Mouse (Mus musculus) stomach, embryonic 16.5 days (tissue): ENCODE results near the gene Upk3bl. TPM values are rescaled to one million over a fixed set of nuclear protein-coding genes. Genes with fewer than 3 reads are reported as not detected.
A peak's percentile ranks its signal among the peaks of the same experiment; 100 is the strongest.

ENCODE experiments used
- ATAC-seq: fragments of 200-750 bp; cut with Nextera tagmentation; 2 replicates; pipeline ENCODE4 v1.8.0; 2017; ENCODE audit warnings: moderate number of reproducible peaks, moderate TSS enrichment; ENCODE audit not compliant: insufficient read depth, low FRiP score
- H3K27ac ChIP-seq: fragments of 300-500 bp; sonication (generic); 2 replicates; pipeline ENCODE4 v1.5.1; 2014; ENCODE audit warnings: low read length
- H3K27me3 ChIP-seq: fragments of 300-500 bp; sonication (generic); 2 replicates; pipeline ENCODE4 v1.6.1; 2014; ENCODE audit warnings: low read length, control low read depth, mixed read lengths; ENCODE audit not compliant: control insufficient read depth, insufficient read depth
- H3K36me3 ChIP-seq: fragments of 300-500 bp; sonication (generic); 2 replicates; pipeline ENCODE4 v1.6.1; 2014; ENCODE audit warnings: low read length; ENCODE audit not compliant: control insufficient read depth, insufficient read depth
- H3K4me1 ChIP-seq: fragments of 300-500 bp; sonication (generic); 2 replicates; pipeline ENCODE4 v1.6.1; 2014; ENCODE audit warnings: low read length, control low read depth, mixed read lengths; ENCODE audit not compliant: control insufficient read depth, insufficient read depth
- H3K4me2 ChIP-seq: fragments of 300-500 bp; sonication (generic); 2 replicates; pipeline ENCODE4 v1.6.1; 2014; ENCODE audit warnings: low read depth, low read length, mixed read lengths
- H3K4me3 ChIP-seq: fragments of 300-500 bp; sonication (generic); replicated peaks from 2 replicates; pipeline ENCODE4 v1.5.1; 2014; ENCODE audit warnings: mild to moderate bottlenecking, low read length
- H3K9ac ChIP-seq: fragments of 300-500 bp; sonication (generic); 2 replicates; pipeline ENCODE4 v1.6.1; 2014; ENCODE audit warnings: low read length
- H3K9me3 ChIP-seq: fragments of 300-500 bp; sonication (generic); replicated peaks from 2 replicates; pipeline ENCODE4 v1.6.1; 2016; ENCODE audit warnings: low read length, control low read depth; ENCODE audit not compliant: control insufficient read depth
- WGBS: fragments of 180-500 bp; shearing (Covaris S2); extraction: QIAGEN DNeasy Blood & Tissue Kit; methylation state at CpG from one replicate; pipeline ENCODE4 v1.1.7; 2014; 5-methylcytosine and 5-hydroxymethylcytosine counted together
- polyA plus RNA-seq: library from polyadenylated mRNA; unstranded; fragments of >200 nt; fragmentation: Nextera tagmentation; extraction: Ambion mirVana; gene quantifications from 2 replicates; pipeline ENCODE4 v1.2.1, GENCODE M21; 2015

Upk3bl gene
- polyA plus RNA-seq, 1 experiment from 2014 or later = 190 TPM

DNA sequence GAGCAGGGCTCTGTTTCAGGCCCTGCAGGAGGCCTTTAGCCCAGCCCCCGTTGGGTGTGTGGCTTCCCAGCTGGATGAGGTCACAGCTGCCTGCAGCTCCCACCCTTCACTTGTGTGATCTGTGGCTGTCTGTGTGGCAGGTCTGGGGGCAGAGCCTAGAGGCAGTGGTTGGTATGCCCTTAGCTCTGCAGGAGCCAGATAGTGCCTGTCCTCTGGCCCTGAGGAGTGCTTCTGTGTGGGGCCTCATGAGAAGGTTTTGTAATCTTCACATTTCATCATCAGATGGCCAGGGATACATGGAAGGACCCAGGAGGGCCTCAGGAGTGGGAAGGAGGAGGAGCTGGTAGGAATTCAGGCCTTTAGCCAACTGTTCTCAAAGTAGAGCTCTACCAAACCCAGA, 34.4 kb upstream of the Upk3bl start:
- no peaks in the 10 kb centered on the region for H3K9me3 ChIP-seq
- no peak overlapping the region for H3K4me2 ChIP-seq
- H3K36me3 ChIP-seq = no peaks in the 10 kb centered on the region
- no peak overlapping the region for H3K4me3 ChIP-seq
- H3K27ac ChIP-seq = no peak overlapping the region
- peaks cover 24% of the 10 kb centered on the region for H3K4me1 ChIP-seq
- H3K9ac ChIP-seq = 0 out of 2 replicates have a peak overlapping the region, but pooled peaks have one; percentile 5
- H3K27me3 ChIP-seq = no peaks in the 10 kb centered on the region
- ATAC-seq = no peak
- WGBS = 36% methylated on average over 1 of the region's 1 CpGs

DNA sequence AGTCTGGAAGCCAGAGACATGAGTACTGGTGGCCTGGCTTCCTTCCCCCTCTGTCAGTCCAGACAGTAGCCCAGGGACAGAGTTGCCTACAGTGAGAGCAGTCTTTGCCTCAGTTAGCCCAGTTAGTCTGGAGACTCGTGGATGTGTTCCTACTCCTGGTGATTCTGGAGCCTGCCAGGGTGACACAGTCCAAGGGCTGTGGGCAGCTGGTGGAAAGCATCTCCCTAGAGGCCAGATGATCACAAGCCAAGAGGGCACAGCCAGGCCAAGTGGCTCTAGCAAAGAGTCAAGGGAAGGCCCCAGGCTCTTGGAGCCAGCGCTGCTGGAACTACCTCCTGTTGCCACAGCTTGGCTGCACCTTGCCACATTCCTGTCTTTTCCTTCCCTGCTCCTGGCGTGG, 28.6 kb upstream of the Upk3bl start:
- H3K27ac ChIP-seq = no peak overlapping the region
- H3K9me3 ChIP-seq = no peaks in the 10 kb centered on the region
- H3K27me3 ChIP-seq = no peaks in the 10 kb centered on the region
- H3K9ac ChIP-seq = no peak overlapping the region
- 0 out of 2 replicates have a peak, but pooled peaks cover 4% of the 10 kb centered on the region for H3K36me3 ChIP-seq
- WGBS = 70% methylated on average over 3 of the region's 3 CpGs
- H3K4me2 ChIP-seq = no peak overlapping the region
- H3K4me1 ChIP-seq = no peaks in the 10 kb centered on the region
- no peak overlapping the region for H3K4me3 ChIP-seq
- no peak for ATAC-seq

DNA sequence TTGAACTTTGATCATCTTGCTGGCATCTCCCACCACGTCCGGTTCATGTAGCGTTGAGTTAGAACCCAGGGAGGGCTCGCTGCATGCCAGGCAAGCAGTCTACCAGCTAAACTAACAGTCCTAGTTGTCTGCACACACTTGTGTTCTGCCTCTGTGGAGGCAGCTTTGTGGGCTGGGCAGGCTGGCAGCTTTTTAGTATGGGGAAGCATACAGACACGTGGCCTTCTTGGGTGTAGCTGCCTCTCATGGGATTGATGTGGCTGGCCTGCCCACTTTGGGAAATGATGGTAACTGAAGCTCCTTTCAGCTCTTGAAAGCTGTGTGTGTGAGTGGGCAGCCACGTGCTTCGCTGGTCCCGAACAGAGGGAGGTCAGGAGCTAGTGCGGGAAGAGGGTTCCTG, 27.4 kb upstream of the Upk3bl start:
- H3K4me3 ChIP-seq = no peak overlapping the region
- ATAC-seq = no peak
- no peak overlapping the region for H3K27ac ChIP-seq
- peaks cover 9% of the 10 kb centered on the region; the same call in 1 of the 2 replicates for H3K36me3 ChIP-seq
- 91% methylated on average over 9 of the region's 9 CpGs for WGBS
- no peaks in the 10 kb centered on the region for H3K27me3 ChIP-seq
- H3K9me3 ChIP-seq = no peaks in the 10 kb centered on the region
- H3K9ac ChIP-seq = no peak overlapping the region
- no peaks in the 10 kb centered on the region for H3K4me1 ChIP-seq
- no peak overlapping the region for H3K4me2 ChIP-seq

DNA sequence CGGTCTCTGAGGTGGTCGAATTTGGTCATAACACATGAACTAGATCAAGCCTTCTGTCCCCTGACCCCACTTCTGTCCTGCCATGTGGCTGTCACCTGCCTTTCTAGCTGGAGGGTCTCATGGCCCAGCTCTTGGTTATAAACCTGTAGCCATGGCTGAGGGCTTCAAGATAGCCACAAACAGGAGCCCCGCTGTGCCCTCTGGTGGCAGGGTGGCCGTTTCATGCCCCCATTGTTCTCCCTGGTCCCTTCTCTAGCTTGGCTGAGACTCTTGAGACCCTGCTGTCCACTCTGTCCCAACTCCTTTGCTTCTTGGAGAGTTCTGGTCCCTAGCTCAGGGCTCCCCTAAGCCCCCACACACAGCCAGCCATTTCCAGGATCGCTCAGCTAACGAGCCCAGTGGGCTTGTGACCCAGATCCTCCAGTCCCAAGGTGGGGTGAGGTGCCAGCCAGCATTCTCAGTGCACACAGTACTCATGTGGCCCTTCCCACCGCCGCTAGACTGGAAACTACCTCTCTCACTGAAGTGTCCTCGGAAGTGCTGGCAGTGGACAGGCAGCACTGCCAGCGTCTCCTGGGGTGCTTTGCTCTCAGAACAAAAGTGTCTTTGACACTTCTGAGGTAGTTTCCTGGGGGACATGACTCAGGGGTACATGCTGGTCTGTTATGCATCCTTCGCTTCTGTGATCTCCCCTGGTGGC, 26.5 kb upstream of the Upk3bl start:
- H3K4me3 ChIP-seq = no peak overlapping the region
- H3K4me1 ChIP-seq = no peaks in the 10 kb centered on the region
- no peak overlapping the region for H3K9ac ChIP-seq
- no peaks in the 10 kb centered on the region for H3K9me3 ChIP-seq
- no peak overlapping the region for H3K4me2 ChIP-seq
- WGBS = 86% methylated on average over 11 of the region's 11 CpGs
- H3K27me3 ChIP-seq = no peaks in the 10 kb centered on the region
- no peak overlapping the region for H3K27ac ChIP-seq
- H3K36me3 ChIP-seq = peaks cover 9% of the 10 kb centered on the region; the same call in 1 of the 2 replicates
- ATAC-seq = no peak

DNA sequence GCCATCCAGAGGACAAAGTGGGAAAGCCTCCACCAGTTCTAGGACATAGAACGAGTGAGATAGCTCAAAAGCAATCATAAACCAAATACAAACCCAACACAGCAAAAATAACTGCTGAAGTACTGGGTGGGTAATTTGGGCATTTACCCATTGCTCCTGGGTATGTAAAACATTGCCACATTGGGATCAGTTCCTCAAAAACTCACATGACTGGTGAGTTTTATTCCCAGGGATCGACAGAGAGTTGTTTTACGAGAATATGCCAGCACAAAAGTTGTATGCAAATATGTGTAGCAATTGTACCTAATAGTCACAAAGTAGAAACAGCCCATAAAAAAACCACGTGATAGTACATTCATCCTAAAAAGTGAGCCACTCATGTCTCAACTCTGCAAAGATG, 19.4 kb upstream of the Upk3bl start:
- no peaks in the 10 kb centered on the region for H3K9me3 ChIP-seq
- H3K27ac ChIP-seq = no peak overlapping the region
- no peaks in the 10 kb centered on the region for H3K27me3 ChIP-seq
- H3K36me3 ChIP-seq = peaks cover 5% of the 10 kb centered on the region; the same call in 1 of the 2 replicates
- no peak overlapping the region for H3K9ac ChIP-seq
- no peak overlapping the region for H3K4me2 ChIP-seq
- no peaks in the 10 kb centered on the region for H3K4me1 ChIP-seq
- WGBS = 86% methylated on average over 4 of the region's 4 CpGs
- no peak overlapping the region for H3K4me3 ChIP-seq
- ATAC-seq = no peak

DNA sequence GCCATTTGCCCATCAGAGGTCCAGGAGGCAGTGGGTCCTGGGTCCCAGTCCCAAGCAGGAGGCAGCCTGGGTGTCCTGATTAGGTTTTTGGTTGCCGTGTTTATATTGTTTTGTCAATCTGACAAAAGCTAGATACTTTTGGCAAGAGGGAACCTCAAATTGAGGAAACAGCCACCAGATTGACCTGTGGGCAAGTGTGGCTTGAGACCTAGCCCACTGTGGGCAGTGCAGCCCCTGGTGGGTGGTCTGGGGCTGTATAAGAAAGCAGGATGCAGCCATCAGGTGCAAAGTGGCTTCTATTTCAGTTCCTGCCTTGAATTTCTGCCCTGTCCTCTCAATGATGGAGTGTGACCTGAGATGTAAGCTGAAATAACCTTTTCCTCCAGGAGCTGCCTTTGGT, 19.0 kb upstream of the Upk3bl start:
- no peak overlapping the region for H3K27ac ChIP-seq
- no peak overlapping the region for H3K4me2 ChIP-seq
- 81% methylated on average over 1 of the region's 1 CpGs for WGBS
- H3K9ac ChIP-seq = no peak overlapping the region
- H3K4me3 ChIP-seq = no peak overlapping the region
- no peaks in the 10 kb centered on the region for H3K27me3 ChIP-seq
- no peaks in the 10 kb centered on the region for H3K4me1 ChIP-seq
- no peak for ATAC-seq
- no peaks in the 10 kb centered on the region for H3K9me3 ChIP-seq
- peaks cover 5% of the 10 kb centered on the region; the same call in 1 of the 2 replicates for H3K36me3 ChIP-seq

DNA sequence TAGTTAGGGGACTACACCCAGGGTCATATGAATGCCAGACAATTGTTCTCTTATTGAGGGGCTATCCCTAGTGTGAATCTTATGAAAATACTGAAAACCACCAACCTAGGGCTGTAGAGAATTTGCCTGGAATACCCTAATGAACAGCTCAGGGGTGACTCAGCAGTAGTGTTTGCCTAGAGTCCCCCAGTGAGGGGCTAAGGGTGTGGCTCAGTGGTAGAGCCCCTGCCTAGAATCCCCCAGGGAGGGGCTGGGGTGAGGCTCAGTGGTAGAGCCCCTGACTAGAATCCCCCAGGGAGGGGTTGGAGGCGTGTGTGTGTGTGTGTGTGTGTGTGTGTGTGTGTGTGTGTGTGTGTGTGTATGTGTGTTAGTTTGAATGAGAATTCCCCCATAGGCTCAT, 17.6 kb upstream of the Upk3bl start:
- Histone ChIP-seq H3K27me3 (no peaks in the 10 kb centered on the region), H3K9me3 (no peaks in the 10 kb centered on the region), H3K36me3 (no peaks in the 10 kb centered on the region; the same call in 1 of the 2 replicates), H3K4me1 (peaks cover 3% of the 10 kb centered on the region; the same call in 1 of the 2 replicates), H3K4me2 (no peak overlapping the region), H3K9ac (no peak overlapping the region), H3K27ac (no peak overlapping the region), H3K4me3 (no peak overlapping the region)
- WGBS = 93% methylated on average over 1 of the region's 1 CpGs
- no peak for ATAC-seq

DNA sequence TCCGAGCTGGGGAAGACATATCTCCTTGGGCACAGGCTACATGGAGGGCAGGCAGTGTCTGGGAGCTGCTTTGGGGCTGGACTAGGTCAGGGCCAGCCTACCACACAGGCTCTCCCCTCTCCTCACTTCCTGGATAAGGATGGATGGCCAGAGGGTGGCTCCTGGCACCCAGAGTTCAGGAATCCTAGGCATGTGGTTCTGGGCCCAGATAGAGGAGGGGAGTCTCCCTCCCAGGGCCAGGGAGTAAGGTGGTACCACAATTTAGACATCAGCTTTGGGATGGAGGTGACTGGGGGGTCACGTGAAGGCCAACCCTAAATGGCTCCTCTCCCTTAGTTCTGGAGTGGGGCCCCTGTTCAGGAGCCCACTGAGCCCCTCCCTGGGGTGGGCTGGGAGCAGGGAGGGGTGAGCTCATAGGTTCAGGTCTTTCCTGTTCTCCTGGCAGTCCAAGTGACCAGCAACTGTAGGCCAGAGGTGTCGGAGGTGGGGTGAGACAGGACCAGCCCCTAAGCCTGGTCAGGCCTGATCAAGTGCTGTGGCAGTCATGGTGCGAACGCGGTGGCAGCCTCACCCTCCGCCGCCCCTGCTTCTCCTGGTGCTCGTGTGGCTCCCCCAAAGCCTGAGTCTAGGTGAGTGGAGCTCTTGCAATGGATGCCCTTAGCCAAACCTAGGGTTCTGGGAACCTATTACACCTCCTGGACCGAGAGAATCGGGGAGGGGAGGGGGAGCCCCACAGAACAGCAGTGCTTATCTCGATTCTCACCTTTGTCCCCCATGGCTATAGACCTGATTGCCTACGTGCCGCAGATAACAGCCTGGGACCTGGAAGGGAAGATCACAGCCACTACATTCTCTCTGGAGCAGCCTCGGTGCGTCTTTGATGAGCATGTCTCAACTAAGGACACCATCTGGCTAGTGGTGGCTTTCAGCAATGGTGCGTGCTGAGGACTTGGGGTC, 15.8 kb upstream of the Upk3bl start, which contains the start of gene Upk3b:
TSS of gene Upk3b (plus strand) at position 239 of the 957 bp plus-strand sequence.
- H3K4me2 ChIP-seq = peak within 1 kb of the TSS; percentile 5; the same call in 1 of the 2 replicates
- 57% methylated on average over 17 of the region's 17 CpGs for WGBS

DNA sequence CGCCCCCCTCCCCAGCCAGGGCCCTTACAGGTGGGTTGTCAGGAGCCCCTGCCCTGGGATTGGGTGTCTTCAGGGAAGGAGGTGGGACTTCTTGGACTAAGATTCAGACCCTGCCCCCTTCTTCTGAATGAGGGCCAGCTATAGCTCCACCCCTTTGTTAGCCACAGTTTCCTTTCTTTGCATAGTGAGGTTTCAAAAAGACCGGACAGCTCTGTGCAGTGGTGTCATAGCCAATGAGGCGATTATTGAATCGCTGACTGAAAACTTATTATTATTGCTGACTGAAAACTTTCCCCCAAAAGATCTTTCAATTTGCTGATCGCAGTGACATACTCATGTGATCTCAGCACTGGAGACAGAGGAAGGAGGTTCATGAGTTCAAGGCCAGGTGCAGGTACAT, 14.1 kb upstream of the Upk3bl start:
- Histone ChIP-seq H3K4me2 (no peak overlapping the region), H3K4me3 (no peak overlapping the region), H3K9me3 (no peaks in the 10 kb centered on the region), H3K27me3 (no peaks in the 10 kb centered on the region), H3K9ac (no peak overlapping the region), H3K4me1 (peaks cover 3% of the 10 kb centered on the region; the same call in 1 of the 2 replicates), H3K36me3 (no peaks in the 10 kb centered on the region), H3K27ac (no peak overlapping the region)
- 41% methylated on average over 5 of the region's 5 CpGs for WGBS
- 0 out of 2 replicates have a peak, but pooled peaks have one; percentile 30 for ATAC-seq

More for the DNA sequence above, 15.8 kb upstream of the Upk3bl start, which contains the start of gene Upk3b:
- Histone ChIP-seq H3K9ac (no peak within 1 kb of the TSS), H3K9me3 (no peaks in the 10 kb centered on the region), H3K4me1 (peaks cover 3% of the 10 kb centered on the region; the same call in 1 of the 2 replicates), H3K27ac (peak within 1 kb of the TSS; percentile 24; the same call in 1 of the 2 replicates), H3K27me3 (no peaks in the 10 kb centered on the region), H3K36me3 (no peaks in the 10 kb centered on the region), H3K4me3 (peak within 1 kb of the TSS; percentile 18)
- peak; percentile 74 for ATAC-seq
